Mouse (Mus musculus) urinary bladder, postnatal 4 days (tissue): ENCODE results near the gene Jmy.
"Not testable (repeated sequence)": the region's sequence is repeated elsewhere in the genome, so short reads cannot be mapped to it uniquely, and the experiment has no call there.

Experiments used
- DNase-seq, 2 experiments: peaks; one replicate each; pipeline ENCODE4 v3.0.0; 2021 to 2022; ENCODE audit warnings: low spot score in 2 of 2

Jmy gene

DNA sequence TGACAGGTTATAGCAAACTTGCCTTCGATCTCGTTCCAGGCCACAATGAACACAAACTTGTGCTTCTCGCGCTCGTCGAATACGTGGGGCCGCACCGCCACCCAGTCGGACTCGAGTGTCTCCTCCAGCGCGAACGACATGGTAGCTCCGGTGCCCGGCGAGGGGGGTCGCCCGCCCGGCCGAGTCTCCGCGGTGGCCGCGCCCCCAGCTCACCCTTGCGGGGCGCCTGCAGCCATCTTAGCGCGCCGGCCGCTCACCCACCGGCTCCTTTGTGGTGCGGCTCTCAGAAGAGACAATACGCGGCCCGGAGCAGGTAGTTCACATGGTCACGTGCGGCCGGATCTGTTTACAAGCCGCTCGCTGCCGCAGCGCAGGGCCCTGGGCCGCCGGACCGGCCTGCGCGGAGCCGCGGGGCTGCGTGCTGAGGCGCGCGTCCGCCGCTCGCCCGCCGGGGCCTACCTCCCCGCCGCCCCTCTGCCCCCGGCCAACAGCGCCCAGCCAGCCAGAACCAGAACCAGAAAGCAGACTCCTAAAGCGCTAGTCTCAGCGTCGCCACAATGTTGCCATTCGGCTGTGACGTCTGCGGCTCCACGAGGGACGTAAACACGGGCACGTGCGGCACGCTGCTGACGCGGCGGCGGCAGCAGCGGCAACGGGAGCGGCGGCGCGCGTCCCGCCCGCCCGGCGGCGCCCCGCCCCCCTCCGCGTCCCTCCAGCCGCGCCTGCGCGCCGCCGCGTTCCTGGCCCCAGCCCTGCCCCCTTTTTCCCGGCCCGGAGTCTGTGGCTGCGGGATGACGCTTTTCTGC, at the start of gene Jmy:
Jmy (minus strand) TSS at position 642 of the 806 bp plus-strand sequence.
- peak; percentile 81 to 86 for DNase-seq

DNA sequence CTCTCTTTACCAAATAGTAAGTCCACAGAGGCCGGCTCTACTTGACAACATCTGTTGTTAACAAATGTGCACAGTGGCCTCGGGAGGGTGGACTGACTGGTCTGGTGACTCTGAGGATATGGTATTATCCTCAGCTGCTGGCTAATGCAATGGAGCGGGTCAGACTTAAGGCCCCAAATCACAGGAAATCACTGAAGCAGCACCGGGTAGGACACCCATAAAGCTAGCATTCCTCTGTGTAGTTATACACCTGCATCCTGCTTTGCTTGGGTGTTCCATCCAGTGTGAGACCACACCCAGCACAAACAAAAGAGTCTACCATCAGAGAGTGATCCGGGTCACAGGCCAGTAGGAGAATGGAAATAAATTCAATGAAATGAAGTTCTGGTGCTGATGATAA, 48.0 kb upstream of the Jmy start:
- no peak for DNase-seq

DNA sequence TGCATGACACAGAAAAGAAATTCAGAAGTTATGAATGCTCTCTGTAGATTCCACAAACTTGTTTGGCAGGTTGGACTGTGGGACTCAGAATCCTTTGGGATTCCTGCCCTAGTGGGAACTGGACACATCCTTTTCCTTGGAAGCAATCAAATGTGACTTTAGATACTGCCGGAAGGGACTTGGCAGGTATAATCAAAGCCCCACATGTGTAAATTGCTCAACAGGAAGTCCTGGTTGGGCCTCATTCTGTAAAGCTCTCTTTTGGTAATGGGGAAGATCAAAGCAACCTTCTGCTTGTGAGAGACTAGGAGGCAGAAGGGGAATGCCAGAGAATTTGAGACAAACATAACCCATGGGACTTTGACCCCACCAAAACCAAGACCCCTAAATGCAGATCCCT, 46.4 kb upstream of the Jmy start:
- DNase-seq: no peak

DNA sequence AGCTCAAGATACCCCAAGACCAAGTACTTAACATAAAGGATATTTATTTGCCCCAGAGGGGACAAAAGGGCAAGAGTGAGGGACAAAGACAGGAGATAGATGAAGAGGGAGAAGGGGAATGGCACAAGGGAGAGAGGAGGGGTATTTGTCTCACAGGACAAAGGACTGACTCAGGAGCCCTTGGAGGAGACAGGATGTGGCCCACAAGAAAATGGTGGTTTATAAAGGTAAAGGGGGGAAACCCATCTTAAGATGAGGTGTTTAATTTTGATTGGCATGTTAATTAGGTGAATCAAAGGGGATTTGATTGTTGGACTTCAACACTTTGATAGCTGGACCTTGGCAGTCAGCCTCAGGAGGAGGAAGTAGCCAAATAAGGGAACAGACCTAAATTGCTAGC, 44.7 kb upstream of the Jmy start:
- DNase-seq: no peak

DNA sequence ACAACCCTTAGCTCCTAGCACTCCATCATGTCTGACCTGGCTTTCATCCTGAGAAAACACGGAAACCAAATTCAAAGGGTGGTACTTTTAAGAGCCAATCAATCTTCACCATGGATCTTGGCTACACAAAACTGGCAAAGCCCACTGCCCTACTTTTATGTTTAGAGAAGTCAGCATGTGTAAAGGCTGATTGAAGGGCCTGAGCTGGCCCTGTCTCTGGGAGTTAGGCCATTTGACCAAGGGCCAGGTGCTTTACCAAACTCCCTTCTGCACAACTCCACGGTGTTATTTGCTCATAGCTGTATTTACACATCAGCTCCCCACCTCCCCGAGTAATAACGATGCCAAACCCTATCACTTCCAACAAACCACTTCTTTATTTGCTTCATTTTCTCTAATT, 39.7 kb upstream of the Jmy start:
- DNase-seq: no peak

DNA sequence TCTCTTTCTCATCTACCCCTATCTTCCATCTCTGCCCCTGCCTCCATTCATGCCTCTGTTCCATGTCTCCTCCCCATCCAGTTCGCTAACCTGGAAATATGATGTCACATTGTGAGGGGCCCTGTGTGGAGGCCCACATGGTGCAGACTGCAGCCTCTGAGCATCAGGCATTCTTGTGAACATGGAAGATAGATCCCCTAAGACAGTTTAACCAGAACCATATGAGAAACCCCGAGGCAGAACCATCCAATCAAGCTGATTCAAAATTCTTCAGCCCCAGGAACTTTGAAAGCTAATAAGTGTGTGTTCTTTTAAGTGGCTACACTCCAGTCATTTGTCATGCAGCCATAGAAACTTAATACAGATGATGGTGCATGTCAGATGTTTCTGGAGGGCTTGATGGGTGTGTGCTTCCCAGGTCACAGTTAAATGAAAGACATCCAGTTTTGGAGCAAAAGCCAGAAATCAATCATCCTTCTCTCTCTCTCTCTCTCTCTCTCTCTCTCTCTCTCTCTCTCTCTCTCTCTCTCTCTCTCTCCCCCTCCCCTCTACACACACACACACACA, 19.2 kb upstream of the Jmy start:
- DNase-seq: no peak

DNA sequence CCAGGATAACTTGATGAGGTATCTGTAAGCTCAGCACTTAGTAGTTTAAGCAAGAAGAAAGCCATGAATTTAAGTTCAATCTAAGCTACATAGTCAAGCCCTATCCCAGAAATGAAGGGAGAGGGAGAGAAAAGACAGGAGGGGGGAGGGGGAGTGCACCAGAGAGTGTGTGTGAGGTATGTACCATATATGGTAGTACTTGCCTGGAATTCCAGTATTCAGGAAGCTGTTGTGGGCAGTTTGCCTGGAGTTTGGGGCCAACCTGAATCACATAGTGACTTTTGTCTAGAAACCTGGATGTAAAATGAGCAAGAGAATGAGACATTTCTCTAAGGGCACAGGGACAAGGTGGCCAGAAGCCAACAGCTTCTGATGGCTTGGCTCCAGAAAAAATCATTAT, 17.6 kb upstream of the Jmy start:
- DNase-seq: no peak

DNA sequence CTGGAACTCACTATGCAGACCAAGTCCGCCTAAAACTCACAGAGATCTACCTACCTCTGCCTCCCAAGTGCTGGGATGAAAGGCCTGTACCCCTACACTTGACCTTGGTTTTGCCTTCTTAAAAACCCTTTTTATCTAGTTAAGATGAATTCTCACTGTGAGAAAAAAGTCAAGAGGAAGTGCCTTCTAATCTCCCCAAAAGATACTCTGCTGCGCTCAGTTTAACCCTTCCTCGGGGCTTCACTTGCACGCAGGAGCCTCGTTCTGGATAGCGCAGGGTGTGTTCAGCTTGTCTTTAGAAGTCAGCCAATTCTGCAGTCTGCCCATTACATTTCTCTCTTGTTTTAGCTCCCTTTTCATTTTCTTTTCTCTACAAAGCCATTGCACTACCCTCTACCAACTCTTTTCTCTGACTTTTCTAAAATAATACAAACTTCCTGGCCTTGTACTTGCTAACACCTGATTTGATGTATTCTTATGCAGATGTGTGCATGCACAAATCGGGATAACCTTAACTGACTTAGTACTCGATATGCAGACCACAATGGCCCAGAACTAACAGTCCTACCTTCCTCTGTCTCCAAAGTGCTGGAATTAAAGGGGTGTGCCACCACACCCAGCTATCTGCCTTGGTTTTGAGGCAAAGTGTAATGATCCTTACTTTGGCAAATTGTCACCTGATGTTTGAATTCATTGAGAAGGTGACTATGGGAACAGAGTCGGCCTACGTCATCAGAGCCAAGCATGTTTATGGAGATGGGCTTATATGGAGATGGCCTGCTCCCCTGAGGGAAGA, 14.6 kb upstream of the Jmy start:
- DNase-seq: no peak

DNA sequence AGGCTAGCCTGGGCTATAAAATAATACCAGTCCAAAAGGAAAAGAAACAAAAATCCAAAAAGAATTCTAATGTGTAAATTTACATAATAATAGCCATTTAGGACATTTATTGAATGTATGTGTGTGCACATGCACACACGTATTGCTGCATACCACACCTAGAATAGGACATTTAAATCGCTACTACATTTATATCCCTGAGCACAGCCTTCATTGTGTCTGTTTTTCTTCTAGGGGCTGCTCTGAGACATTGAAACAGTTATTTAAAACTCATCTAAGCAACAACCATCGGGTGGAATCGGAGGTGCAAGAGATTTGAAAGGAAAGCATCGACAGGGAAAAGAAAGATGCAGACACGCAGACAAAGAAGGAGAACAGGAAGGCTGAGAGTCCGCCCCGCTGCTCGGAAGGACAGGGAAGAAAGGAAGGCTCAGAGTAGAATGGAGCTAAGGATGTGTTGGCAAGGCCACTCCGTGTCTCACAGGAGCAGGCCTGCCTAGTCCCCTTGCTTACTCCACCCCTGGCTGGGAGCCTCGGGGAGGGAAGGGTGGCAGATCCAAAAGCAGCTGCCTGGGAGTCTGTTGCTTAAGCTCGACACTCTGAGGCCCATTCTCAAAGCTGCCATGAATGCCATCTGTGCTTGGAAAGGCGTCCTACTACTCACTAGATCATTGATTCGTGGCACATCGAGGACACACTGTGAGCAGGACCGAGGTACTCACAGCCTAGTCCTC, 11.0 kb upstream of the Jmy start:
- DNase-seq: no peak

DNA sequence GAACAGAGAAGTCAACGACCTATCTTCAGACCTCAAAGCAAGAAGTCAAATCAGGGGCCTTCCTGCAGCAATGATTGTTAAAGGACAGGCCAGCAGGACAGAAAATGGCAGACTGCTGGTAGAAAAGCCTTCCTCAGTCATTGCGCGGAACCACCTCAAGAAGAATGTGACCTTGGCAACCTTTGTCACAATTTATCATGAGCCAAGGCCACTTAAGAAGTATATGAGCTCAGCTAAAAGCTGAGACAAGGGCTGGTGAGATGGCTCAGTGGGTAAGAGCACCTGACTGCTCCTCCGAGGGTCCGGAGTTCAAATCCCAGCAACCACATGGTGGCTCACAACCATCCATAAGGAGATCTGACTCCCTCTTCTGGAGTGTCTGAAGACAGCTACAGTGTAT, 7.3 kb upstream of the Jmy start:
- DNase-seq: not testable (repeated sequence)

DNA sequence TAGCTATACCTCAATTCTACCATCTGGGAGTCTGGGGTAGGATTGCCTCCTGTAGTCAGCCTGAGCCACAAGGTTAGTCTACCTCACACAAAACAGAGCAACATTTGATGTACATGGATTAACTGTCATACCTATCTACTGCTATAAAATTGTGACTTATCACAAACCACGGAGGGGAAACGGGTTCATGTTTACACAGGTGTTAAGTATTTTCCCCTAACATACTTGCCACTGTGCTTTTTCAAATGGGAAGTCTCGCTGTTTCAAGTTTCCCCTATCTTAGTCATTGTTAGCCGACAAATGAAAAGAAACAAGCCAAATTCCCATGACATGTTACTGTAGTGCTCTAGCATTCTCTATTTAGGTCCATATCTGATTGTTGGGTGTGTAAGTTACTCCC, 2.1 kb upstream of the Jmy start:
- DNase-seq: no peak

DNA sequence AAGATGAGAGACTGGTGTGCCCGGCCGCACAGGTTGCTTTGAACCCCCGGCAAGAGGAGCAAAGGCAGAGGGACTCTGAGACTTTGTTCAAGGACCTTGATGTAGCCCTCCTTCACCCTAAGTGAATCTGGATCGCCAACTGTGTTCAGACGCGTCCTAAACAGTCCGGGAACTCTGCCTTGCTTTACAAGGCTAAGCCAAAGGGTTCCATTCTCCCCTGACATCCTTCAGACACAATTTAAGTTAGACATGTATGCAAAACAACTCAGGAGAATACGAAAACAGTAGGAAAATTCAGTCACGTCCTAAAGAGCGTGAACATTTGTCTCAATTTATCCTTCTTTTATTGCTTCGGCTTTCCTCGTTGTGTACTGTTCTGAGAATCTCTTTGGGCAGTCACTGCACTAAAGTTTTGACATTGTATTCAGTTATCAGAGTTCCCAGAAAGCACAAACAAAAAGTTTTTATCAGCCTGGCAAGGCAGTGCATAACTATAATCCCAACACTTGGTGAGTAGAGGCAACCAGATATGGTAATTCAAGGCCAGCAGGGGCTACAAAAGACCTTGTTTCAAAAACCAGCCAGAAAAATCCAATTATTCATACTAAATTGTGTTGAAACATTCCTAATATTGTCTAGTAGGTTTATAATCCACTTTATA, 495 bp upstream of the Jmy start:
- DNase-seq: no peak

DNA sequence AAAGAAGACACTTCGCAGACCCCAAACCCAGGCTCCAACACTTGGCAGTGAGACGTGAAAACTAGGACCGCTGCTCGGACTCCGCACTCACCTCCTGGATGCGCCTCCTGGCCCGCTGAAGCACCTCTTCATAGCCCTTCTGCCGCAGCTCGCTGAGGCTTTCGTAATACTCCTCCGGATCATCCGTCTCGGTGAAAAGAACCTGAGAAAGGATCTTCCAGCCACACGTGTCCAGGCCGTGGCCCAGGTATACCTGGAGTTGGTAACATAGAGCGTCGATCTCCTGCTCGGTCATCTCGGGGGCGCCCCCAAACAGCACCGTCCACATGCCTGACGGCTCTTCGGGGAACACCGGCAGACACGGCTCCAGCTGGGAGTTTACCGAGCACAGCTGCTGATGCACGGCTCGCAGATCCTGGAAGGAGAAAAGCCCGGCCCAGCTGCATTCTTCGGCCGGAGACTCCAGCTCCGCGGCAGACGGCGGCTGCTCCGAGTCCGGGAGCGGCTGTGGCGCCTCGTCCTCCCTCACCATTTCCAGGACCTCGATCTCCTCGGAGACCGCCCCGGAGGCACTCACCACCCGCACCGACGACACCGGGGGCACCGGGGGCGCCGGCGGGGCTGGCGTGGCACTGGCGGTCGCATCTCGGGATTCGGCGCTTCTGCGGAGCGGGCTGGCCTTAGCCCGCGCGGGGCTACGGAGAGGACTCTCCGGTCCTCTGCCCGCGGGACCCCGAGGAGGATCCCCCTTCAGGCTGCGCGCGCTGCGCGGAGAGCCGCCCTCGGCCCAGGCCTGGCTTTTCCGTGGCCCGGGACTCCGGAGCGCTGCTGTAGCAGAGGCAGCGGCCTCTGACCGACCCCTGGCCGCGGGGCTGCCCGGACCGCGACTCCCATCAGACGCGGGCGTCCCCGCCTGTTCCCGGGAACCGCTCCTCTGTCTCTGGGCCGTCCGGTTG, 1.1 kb downstream of the Jmy start:
- peak; percentile 34 to 59 for DNase-seq

DNA sequence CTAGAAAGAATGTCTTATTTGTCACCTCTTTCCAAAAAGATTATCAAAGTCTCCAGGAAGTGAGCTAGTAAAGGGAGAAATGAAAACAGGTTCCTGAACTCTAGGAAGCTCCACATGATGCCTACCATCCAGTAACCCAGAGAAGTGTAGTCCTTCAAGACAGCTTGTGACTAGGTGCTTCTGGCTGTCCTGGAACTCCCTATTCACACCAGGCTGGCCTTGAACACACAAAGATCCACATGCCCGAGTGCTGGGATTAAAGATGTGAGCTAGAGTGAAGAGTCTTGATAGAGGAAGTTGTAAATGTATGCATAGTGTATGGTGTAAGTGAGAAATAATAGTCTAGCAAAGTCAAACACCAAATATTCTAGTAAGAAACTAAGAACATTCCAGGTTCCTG, 2.6 kb downstream of the Jmy start:
- no peak for DNase-seq

DNA sequence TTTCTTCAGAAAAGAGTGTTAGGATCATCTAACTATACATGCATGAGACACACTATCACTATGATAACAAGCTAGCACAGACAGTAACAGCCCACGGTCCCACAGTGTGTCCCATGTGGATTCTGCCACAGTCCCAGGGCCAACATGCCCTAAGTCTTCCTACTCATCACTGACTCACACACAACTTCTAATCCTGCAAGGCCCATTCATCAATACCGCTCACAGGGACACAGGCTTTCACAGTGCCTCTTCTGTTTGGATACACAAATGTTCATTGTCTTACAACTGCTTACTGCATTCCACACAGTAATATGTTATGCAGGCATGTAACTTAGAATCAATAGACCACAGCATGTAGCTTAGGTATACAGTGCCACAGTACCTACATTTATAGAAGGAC, 11.1 kb downstream of the Jmy start:
- DNase-seq: no peak

DNA sequence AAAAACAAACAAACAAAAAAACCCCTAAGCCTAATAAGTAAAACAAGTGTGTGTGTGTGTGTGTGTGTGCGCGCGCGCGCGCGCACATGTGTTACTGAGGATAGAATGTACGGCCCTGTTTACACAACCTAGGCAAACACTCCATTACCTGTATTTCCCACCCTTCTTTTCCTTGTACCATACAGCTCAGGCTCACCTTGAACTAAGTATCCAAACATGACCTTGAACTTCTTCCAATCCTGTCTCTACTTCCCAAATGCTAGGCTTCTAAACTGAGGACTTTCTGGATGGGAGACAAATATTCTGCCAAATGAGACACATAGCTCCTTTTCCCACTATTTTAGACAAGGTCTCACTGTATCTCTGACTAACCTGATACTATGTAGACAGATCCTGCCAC, 11.9 kb downstream of the Jmy start:
- no peak for DNase-seq

DNA sequence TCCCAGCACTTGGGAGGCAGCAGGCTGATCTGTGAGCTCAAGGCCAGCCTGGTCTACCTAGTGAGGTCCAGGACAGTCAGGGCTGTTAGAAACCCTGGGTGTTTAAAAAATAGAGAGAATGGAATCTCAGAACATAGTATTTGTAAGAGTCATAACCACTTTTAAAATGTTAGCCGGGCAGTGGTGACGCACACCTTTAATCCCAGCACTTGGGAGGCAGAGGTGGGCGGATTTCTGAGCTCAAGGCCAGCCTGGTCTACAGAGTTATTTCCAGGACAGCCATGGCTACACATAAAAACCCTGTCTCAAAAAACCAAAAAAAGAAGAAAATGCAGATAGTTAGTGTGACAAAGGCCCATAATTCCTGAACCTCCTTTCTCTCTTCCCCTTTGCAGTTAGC, 15.3 kb downstream of the Jmy start:
- DNase-seq: no peak

DNA sequence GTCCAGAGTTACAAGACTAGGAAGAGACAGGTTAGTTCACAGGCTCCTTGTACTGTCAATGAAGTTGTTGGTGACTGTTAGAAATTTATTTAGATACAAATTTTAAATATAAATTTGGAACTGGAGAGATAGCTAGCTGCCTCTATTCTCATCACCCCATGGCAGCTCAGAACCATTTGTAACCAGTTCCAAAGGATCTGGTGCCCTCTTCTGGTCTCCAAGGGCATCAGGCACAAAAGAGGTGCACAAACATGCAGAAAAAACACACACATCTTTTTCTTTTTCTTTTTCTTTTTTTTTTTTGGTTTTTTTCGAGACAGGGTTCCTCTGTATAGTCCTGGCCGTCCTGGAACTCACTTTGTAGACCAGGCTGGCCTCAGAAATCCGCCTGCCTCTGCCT, 18.5 kb downstream of the Jmy start:
- no peak for DNase-seq

DNA sequence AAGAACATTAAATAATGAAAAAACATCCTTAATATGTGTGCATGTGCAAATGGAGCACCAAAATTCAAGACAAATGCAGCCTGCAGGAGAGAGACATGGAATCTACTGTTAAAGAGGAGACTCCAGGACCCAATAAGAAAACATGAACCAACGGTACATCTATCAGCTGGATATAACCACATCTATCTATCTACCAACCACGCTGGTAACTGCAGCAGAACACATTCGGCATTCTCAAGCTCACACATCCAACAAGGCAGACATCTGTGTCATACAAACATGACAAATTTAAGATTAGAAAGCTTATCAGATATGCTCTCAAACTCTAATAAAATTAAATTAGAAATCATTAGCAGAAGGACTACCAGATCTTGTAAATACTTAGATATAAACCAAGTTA, 21.3 kb downstream of the Jmy start:
- DNase-seq: no peak

DNA sequence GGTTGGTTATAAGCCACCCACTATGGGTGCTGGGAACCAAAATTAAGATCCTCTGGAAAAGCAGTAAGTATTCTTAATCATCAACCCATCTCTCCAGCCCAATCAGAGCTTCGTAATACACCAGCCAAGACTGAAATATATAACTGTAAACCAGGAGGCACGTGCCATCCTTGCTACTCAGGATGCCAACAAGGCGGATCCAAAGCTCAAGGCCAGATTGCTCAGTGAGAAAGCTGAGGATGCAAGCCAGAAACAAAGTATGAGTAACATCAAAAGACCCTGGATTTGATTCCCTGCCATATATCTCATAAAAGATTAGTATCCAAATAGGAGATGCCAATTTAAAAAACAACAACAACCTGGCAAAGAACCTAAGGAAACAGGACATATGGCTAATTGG, 31.3 kb downstream of the Jmy start:
- no peak for DNase-seq

DNA sequence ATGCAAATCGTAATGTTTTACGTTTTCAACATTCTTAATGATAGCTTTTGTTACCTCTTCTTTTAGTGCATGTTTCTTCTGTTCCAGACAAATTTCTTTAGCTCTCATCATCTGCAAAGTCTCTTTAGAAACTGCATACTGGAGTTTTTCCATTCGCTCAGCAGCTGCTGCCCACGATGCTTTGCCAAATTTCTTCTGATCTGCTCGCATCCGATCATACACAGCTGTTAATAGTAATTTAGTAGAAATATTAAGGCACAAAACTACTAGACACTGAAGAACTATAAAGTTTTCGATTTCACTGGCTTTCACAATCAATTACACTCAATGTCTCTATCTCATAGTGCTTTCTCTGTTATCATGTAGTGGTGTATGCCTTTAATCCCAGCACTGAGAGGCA, 40.0 kb downstream of the Jmy start:
- DNase-seq: no peak
